Mouse (Mus musculus) c-Kit-positive CD71-positive TER-119-negative erythroid progenitor cells, embryonic 14.5 days (primary cell): ENCODE measurements at regions not wholly inside any gene's neighbourhood (a gene's known extent, or its start where the extent isn't known, plus 50 kb on each side); places are given as distances from the start of the nearest gene placed in this dataset.

Experiments used
- DNase-seq: peaks from one replicate; pipeline ENCODE4 v3.0.0-alpha.2; 2013; ENCODE audit warnings: low read depth

- DNase-seq = no peak
Observed at GRCm38 (mm10) chrX:13014051-13014450, 57.2 kb upstream of the Usp9x start.

GRCm38 (mm10) chrX:13013086-13013485, 58.2 kb upstream of the Usp9x start:
- no peak for DNase-seq

- DNase-seq = no peak
Observed at GRCm38 (mm10) chrX:12990777-12991176, 80.5 kb upstream of the Usp9x start.

- no peak for DNase-seq
Observed at GRCm38 (mm10) chrX:12977676-12978075, 93.6 kb upstream of the Usp9x start.

- DNase-seq = no peak
Observed at GRCm38 (mm10) chrX:12968979-12969746, 102.1 kb upstream of the Usp9x start.

GRCm38 (mm10) chrX:12959467-12960314, 111.6 kb upstream of the Usp9x start:
- DNase-seq = no peak

GRCm38 (mm10) chrX:12958873-12959272, 112.4 kb upstream of the Usp9x start:
- no peak for DNase-seq

GRCm38 (mm10) chrX:12950928-12951660, 120.2 kb upstream of the Usp9x start:
- no peak for DNase-seq

GRCm38 (mm10) chrX:12942451-12942850, 128.8 kb upstream of the Usp9x start:
- no peak for DNase-seq

- no peak for DNase-seq
Observed at GRCm38 (mm10) chrX:12936406-12937172, 134.7 kb upstream of the Usp9x start.

GRCm38 (mm10) chrX:12933294-12933807, 137.9 kb upstream of the Usp9x start:
- no peak for DNase-seq

- DNase-seq = no peak
Observed at GRCm38 (mm10) chrX:12930242-12930641, 141.1 kb upstream of the Usp9x start.

GRCm38 (mm10) chrX:12927797-12928589, 143.3 kb upstream of the Usp9x start:
- no peak for DNase-seq

GRCm38 (mm10) chrX:12924705-12925644, 146.3 kb upstream of the Usp9x start:
- no peak for DNase-seq

- no peak for DNase-seq
Observed at GRCm38 (mm10) chrX:12919576-12919975, 151.7 kb upstream of the Usp9x start.

- DNase-seq = no peak
Observed at GRCm38 (mm10) chrX:12917105-12917504, 154.2 kb upstream of the Usp9x start.

GRCm38 (mm10) chrX:12916684-12917083, 154.6 kb upstream of the Usp9x start:
- DNase-seq = no peak

- DNase-seq = no peak
Observed at GRCm38 (mm10) chrX:12900256-12900655, 138.4 kb upstream of the Med14 start.

- DNase-seq = no peak
Observed at GRCm38 (mm10) chrX:12891468-12891867, 129.6 kb upstream of the Med14 start.

GRCm38 (mm10) chrX:12889482-12889808, 127.6 kb upstream of the Med14 start:
- DNase-seq = no peak
